Mouse (Mus musculus) kidney, adult 2 months (tissue): Measurements from ENCODE around the gene Prrc2a. TPM values are rescaled to one million over a fixed set of nuclear protein-coding genes. Genes with fewer than 3 reads are reported as not detected.

Experiments used
- DNase-seq: peaks from one replicate; pipeline ENCODE4 v3.0.0; 2021
- H3K27ac ChIP-seq: fragments of 200-500 bp; 2 replicates; pipeline ENCODE4 v1.5.1; 2012; ENCODE audit warnings: low read depth, low read length, control low read depth, inconsistent platforms; ENCODE audit not compliant: insufficient read depth
- H3K27me3 ChIP-seq: fragments of 200-500 bp; replicated peaks from 2 replicates; pipeline ENCODE4 v1.6.1; 2012; ENCODE audit warnings: mild to moderate bottlenecking, moderate library complexity, low read length, inconsistent platforms; ENCODE audit not compliant: control insufficient read depth, insufficient read depth
- H3K36me3 ChIP-seq: fragments of 200-500 bp; 2 replicates; pipeline ENCODE4 v1.6.1; 2012; ENCODE audit warnings: mild to moderate bottlenecking, moderate library complexity, low read length, inconsistent platforms; ENCODE audit not compliant: control insufficient read depth, insufficient read depth
- H3K4me1 ChIP-seq: fragments of 200-500 bp; 2 replicates; pipeline ENCODE4 v1.6.1; 2011; ENCODE audit warnings: low read length; ENCODE audit not compliant: control insufficient read depth, insufficient read depth
- H3K4me3 ChIP-seq: fragments of 200-500 bp; 2 replicates; pipeline ENCODE4 v1.5.1; 2011; ENCODE audit warnings: mild to moderate bottlenecking, low read depth, low read length, control low read depth; ENCODE audit not compliant: insufficient read depth
- CTCF ChIP-seq: fragments of 200-500 bp; conservative IDR thresholded peaks from 2 replicates; pipeline ENCODE4 v1.5.1; 2011; ENCODE audit warnings: low read depth, mild to moderate bottlenecking, control low read depth, low read length, moderate library complexity, mixed read lengths; ENCODE audit not compliant: insufficient read depth, insufficient read length
- POLR2A ChIP-seq: fragments of 200-500 bp; IDR thresholded peaks from one replicate; pipeline ENCODE4 v1.6.1; 2011; ENCODE audit warnings: low read depth, low read length, control low read depth
- WGBS: fragments of 180-500 bp; shearing (Covaris S2); methylation state at CpG from one replicate; pipeline ENCODE4 v1.1.7; 2018; 5-methylcytosine and 5-hydroxymethylcytosine counted together
- polyA plus RNA-seq: library from polyadenylated mRNA; depleted of rRNA; stranded (reverse); fragments of >200 nt; gene quantifications from 2 replicates; pipeline ENCODE4 v1.2.3, GENCODE M21; 2012

The Prrc2a gene
- polyA plus RNA-seq, 1 experiment: 237 TPM

DNA sequence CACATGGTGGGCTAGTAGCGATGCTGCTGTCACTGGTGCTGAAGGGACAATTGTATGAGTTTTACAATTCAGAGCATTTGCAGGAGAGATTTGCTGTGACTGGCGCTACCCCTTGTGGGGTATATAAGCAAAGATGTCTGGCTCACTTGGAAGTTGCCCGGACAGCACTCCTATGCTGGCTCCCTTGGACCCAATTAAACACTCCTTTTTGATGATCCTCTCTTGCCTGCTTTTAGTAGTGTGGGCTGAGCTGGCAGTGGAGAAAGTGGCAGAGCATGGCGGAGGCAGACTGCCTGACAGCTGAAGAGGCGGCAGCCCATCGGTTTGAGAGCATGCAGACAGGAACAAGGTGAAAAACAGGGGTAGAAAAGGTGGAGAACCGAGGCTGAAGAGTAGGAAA, 3.1 kb upstream of the Prrc2a start:
- TF ChIP-seq CTCF: no peak

DNA sequence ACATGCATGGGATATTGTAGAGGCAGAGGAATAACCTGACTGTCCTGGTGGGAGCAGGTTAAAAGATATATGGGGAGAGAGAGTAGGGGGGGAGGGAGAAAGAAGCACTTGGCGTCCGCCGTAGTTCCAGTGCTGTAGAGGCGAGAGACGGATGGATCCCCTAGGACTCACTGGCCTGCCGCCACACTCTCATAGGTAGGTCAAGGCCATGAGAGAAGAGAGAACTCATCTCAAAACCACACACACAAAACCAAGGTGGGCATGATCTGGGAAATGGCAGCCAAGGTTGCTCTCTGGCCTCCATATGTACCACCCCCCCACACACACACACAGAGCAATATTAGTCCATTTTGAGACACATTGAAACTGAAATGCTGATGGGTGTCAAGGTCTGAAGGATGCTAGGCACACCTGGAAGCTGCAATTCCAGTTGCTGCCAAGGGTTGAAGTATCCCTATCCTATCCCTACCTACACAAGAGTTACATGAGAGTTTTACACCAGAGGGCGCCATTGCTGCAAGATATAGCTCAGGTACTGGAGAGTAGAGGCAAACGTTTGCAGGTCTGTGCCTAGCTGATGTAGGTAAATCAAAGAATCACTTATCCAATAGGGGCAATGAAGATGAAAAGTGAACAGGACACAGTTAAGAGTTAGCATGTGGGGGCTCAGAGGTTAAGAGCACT, 1.8 kb upstream of the Prrc2a start:
- TF ChIP-seq CTCF (peak; percentile 64), POLR2A (no peak)
- Histone ChIP-seq H3K27me3 (no peaks in the 10 kb centered on the region), H3K4me1 (peaks cover 19% of the 10 kb centered on the region), H3K4me3 (no peak overlapping the region), H3K27ac (no peak overlapping the region), H3K36me3 (no peaks in the 10 kb centered on the region)
- 61% methylated on average over 8 of the region's 8 CpGs for WGBS
- peak; percentile 87 for DNase-seq

More for the DNA sequence above, 3.1 kb upstream of the Prrc2a start:
- Histone ChIP-seq H3K4me1 (peaks cover 9% of the 10 kb centered on the region), H3K36me3 (no peaks in the 10 kb centered on the region), H3K4me3 (no peak overlapping the region), H3K27me3 (no peaks in the 10 kb centered on the region), H3K27ac (no peak overlapping the region)
- 90% methylated on average over 7 of the region's 7 CpGs for WGBS
- no peak for DNase-seq

DNA sequence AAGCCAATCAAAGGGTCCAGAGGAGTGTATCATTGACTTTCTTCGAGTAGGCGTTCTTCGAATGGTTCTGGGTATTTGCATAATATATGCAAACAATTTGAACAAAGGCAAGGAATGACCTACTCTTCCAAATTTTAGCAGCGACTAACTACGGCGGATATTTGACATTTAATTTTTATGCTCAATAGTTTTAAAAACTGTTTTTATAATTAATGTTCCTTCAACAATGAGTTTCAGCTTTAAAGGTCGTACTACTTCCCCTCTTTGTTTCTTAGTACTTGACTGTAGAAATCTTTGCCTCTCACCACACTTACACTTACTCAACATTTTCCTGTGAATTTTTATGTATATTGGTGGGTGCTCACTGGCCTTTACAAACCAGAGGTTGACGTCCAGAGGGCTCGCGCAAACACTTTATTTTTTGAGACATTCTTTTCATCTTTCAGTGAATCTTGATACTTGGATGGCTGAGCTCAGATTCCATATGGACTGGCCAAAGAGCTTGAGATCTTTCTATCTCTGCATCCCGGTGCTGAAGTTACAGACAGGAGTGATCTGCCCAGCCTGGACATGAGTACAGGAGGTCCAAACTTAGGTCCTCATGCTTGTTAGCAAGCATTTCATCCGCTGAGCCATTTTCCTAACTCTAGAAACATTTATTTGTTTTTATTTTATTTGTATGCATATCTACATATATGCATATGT, 906 bp upstream of the Prrc2a start:
- peak overlapping the region; percentile 58; the same call in 1 of the 2 replicates for H3K4me3 ChIP-seq
- peak overlapping the region; percentile 70; the same call in 1 of the 2 replicates for H3K27ac ChIP-seq
- TF ChIP-seq CTCF (no peak), POLR2A (no peak)
- peaks cover 20% of the 10 kb centered on the region for H3K4me1 ChIP-seq
- 13% methylated on average over 12 of the region's 12 CpGs for WGBS
- DNase-seq: no peak
- H3K27me3 ChIP-seq: no peaks in the 10 kb centered on the region
- peaks cover 6% of the 10 kb centered on the region for H3K36me3 ChIP-seq

DNA sequence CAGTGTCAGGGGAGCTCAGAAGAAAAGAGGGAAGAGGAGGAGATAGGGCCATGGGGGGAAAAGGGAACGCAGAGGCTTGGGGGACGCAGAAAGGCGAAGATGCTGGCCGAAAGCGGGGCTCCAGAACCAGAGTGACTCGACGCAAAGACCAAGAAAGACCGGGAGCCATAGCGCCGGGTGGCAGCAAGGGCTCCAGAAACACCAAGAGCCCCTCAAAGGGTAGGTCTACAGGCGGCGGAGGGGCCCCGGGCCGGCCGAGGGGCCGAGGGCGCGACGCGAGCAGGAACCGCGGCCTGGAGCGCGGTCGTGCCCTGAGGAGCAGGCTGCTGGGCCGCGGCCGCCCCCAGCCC, 504 bp downstream of the Prrc2a start:
- Histone ChIP-seq H3K4me3 (peak overlapping the region; percentile 81), H3K27me3 (no peaks in the 10 kb centered on the region), H3K36me3 (peaks cover 8% of the 10 kb centered on the region), H3K4me1 (peaks cover 20% of the 10 kb centered on the region), H3K27ac (peak overlapping the region; percentile 94)
- DNase-seq: no peak
- TF ChIP-seq CTCF (no peak), POLR2A (no peak)
- 2% methylated on average over 28 of the region's 28 CpGs for WGBS

DNA sequence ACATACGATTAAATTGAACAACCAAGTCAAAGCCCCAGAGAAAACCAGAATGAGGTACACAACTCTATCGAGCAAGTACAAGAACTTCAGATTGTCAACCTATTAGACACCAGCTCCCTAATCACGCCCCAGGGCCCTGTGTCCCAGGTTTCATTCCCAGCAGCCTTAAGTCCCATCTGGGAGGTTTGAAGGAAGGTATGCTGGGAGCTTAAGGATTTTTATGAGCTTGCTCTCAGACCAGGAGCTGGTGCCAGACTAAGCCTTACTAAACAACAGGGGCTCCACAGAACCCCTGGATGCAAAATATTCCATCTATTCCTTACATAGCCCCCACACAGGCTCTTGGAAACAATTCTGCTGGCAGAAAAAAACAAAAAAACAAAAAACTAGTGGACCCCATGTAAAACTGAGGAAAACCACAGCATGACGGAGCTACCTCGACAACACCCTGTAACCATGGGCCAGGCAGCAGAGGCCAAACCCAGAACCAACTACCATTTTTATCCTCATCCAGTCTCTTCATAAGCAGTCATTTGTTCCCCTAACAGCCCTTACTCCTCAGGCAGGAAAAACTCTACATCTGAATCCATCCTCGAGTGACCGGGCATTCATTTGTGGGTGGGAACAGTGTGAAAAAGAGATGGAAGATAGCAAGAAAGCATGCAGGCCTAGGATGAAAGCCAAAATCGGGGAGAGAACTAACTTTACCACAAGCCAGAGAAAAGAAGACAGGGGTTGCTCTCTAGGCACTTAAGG, 1.2 kb downstream of the Prrc2a start:
- Histone ChIP-seq H3K27ac (peak overlapping the region; percentile 94), H3K36me3 (peaks cover 11% of the 10 kb centered on the region), H3K4me1 (peaks cover 20% of the 10 kb centered on the region), H3K4me3 (peak overlapping the region; percentile 81), H3K27me3 (no peaks in the 10 kb centered on the region)
- WGBS: 2% methylated on average over 8 of the region's 8 CpGs
- peak; percentile 28 for DNase-seq
- TF ChIP-seq POLR2A (no peak), CTCF (no peak)

DNA sequence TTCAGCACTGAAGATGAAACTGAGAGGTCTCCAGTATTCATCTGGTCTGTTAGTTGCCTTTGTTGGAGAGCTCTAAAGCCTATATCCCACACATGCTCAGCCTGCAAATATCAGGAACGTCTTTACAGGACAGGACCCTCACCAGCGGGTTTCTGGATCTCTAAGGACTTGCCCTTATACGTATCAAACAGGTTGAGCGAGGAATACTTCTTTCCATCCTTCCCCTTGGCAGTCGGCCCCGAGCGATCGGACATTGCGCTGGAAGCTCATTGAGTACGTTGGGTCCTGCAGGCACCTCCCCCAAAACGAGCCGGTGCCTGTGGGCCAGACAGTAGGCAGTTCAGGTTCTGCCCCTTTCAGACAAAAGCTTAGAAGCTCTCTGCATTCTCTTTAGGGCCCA, 2.0 kb downstream of the Prrc2a start:
- 4% methylated on average over 12 of the region's 12 CpGs for WGBS
- peak; percentile 66 for DNase-seq
- Histone ChIP-seq H3K36me3 (peaks cover 11% of the 10 kb centered on the region), H3K27ac (no peak overlapping the region), H3K4me3 (peak overlapping the region; percentile 23; the same call in 1 of the 2 replicates), H3K27me3 (no peaks in the 10 kb centered on the region), H3K4me1 (peaks cover 20% of the 10 kb centered on the region)
- TF ChIP-seq POLR2A: no peak
- no peak for TF ChIP-seq CTCF

DNA sequence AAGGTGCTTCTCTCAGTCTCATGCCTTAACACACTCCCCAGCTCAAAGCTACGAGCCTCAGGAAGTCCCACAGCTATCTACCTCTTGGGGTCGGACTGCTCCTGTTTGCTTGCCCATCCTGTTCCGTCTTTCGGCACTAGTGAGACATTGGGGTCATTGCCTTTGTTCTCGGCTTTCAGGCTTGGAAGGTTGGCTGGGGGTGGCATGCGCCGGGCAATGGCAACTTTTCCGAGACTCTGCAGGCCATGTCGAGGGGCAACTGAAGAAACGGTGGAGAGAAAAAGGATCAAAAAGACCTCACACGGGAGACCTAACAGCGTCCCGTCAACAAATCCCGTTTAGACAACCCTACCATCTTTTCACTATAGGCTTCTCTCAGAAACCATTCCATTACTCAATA, 2.6 kb downstream of the Prrc2a start:
- DNase-seq: no peak
- 34% methylated on average over 14 of the region's 14 CpGs for WGBS
- Histone ChIP-seq H3K36me3 (peaks cover 11% of the 10 kb centered on the region), H3K27me3 (no peaks in the 10 kb centered on the region), H3K4me3 (0 out of 2 replicates have a peak overlapping the region, but pooled peaks have one; percentile 23), H3K4me1 (peaks cover 20% of the 10 kb centered on the region), H3K27ac (no peak overlapping the region)
- TF ChIP-seq CTCF (no peak), POLR2A (no peak)
